Mouse (Mus musculus) liver, embryonic 11.5 days (tissue): Measurements from ENCODE around the gene Rsc1a1. TPM values are rescaled to one million over a fixed set of nuclear protein-coding genes. Genes with fewer than 3 reads are reported as not detected.
A peak's percentile ranks its signal among the peaks of the same experiment; 100 is the strongest.

Source experiments
- ATAC-seq: fragments of 200-750 bp; cut with Nextera tagmentation; replicated peaks from 2 replicates; pipeline ENCODE4 v1.8.0; 2017; ENCODE audit warnings: moderate number of reproducible peaks, mild to moderate bottlenecking, moderate TSS enrichment, moderate library complexity; ENCODE audit not compliant: low FRiP score
- DNase-seq: peaks from one replicate; pipeline ENCODE4 v3.0.0-alpha.2; 2017; ENCODE audit warnings: low spot score
- H3K27ac ChIP-seq: fragments of 300-500 bp; sonication (generic); 2 replicates; pipeline ENCODE4 v1.5.1; 2014; ENCODE audit warnings: mild to moderate bottlenecking, low read depth, low read length, control low read depth
- H3K27me3 ChIP-seq: fragments of 300-500 bp; sonication (generic); replicated peaks from 2 replicates; pipeline ENCODE4 v1.6.1; 2014; ENCODE audit warnings: low read length, mixed read lengths; ENCODE audit not compliant: control insufficient read depth, insufficient read depth
- H3K36me3 ChIP-seq: fragments of 300-500 bp; sonication (generic); 2 replicates; pipeline ENCODE4 v1.6.1; 2014; ENCODE audit warnings: mild to moderate bottlenecking, low read length, moderate library complexity, mixed read lengths; ENCODE audit not compliant: control insufficient read depth, insufficient read depth
- H3K4me1 ChIP-seq: fragments of 300-500 bp; sonication (generic); replicated peaks from 2 replicates; pipeline ENCODE4 v1.6.1; 2014; ENCODE audit warnings: low read length, mixed read lengths; ENCODE audit not compliant: control insufficient read depth, insufficient read depth
- H3K4me2 ChIP-seq: fragments of 300-500 bp; sonication (generic); 2 replicates; pipeline ENCODE4 v1.6.1; 2014; ENCODE audit warnings: mild to moderate bottlenecking, control low read depth, moderate library complexity
- H3K4me3 ChIP-seq: fragments of 300-500 bp; sonication (generic); 2 replicates; pipeline ENCODE4 v1.5.1; 2014; ENCODE audit warnings: low read depth, low read length, control low read depth
- H3K9ac ChIP-seq: fragments of 300-500 bp; sonication (generic); 2 replicates; pipeline ENCODE4 v1.6.1; 2014; ENCODE audit warnings: low read depth, low read length, control low read depth
- H3K9me3 ChIP-seq: fragments of 300-500 bp; sonication (generic); 2 replicates; pipeline ENCODE4 v1.6.1; 2016; ENCODE audit warnings: low read length, inconsistent platforms, mixed read lengths; ENCODE audit not compliant: control insufficient read depth
- WGBS: fragments of 180-500 bp; shearing (Covaris S2); extraction: QIAGEN DNeasy Blood & Tissue Kit; methylation state at CpG from one replicate; pipeline ENCODE4 v1.1.7; 2014; 5-methylcytosine and 5-hydroxymethylcytosine counted together
- polyA plus RNA-seq: library from polyadenylated mRNA; unstranded; fragments of >200 nt; fragmentation: Nextera tagmentation; extraction: Ambion mirVana; gene quantifications from 2 replicates; pipeline ENCODE4 v1.2.1, GENCODE M21; 2014

Gene Rsc1a1
- polyA plus RNA-seq = 2.7 TPM in 1 of 2 replicates, not detected in the other

DNA sequence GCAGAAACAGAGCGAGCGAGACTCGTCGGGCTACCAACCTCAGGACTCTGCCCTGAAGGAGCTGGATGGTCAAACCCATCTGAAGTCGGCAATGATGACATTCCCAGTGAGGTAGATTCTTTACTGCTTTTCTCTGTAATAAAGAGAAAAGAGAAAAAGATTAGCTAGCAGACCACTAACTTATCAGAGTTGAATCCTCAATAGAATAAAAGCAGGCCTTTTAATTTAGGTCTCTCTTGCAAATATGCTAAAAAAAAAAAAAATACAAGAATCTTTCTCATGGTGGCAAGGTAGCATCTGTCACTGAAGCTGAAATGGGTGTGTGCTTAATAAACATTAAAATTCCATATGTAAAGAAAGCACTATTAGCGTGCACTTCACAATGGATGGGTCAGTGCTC is at the start of gene Rsc1a1:
Gene Rsc1a1, minus strand, starts transcription at position 101 of the 400 bp plus-strand sequence.
- Histone ChIP-seq H3K36me3 (peaks cover 36% of the 10 kb centered on the region), H3K27ac (no peak within 1 kb of the TSS), H3K4me3 (no peak within 1 kb of the TSS), H3K4me2 (no peak within 1 kb of the TSS), H3K4me1 (peaks cover 9% of the 10 kb centered on the region; the same call in 1 of the 2 replicates), H3K9ac (no peak within 1 kb of the TSS), H3K27me3 (no peaks in the 10 kb centered on the region), H3K9me3 (no peaks in the 10 kb centered on the region)
- DNase-seq (no peak), ATAC-seq (no peak)
- 96% methylated on average over 6 of the region's 6 CpGs for WGBS

DNA sequence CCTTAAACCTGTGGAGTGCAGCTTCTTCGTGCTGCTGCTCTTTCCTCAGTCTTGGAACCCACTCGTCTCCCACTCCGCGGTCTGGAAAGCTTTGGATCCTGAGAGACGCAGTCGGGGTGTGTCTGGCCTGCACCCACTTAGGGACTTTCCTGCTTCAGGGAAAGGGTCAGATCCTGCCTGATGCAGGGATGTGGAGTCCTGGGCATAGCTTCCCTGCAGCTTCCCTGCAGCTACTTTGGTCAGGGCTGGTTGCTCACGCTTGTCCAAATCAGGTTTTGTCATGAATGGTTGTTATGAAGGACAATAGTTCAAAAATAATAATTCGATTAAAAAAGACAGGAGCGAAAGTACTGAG is 49.8 kb upstream of the Rsc1a1 start:
- Histone ChIP-seq H3K9me3 (no peaks in the 10 kb centered on the region), H3K9ac (no peak overlapping the region)
- no peak; the same call in 1 of the 2 replicates for ATAC-seq

DNA sequence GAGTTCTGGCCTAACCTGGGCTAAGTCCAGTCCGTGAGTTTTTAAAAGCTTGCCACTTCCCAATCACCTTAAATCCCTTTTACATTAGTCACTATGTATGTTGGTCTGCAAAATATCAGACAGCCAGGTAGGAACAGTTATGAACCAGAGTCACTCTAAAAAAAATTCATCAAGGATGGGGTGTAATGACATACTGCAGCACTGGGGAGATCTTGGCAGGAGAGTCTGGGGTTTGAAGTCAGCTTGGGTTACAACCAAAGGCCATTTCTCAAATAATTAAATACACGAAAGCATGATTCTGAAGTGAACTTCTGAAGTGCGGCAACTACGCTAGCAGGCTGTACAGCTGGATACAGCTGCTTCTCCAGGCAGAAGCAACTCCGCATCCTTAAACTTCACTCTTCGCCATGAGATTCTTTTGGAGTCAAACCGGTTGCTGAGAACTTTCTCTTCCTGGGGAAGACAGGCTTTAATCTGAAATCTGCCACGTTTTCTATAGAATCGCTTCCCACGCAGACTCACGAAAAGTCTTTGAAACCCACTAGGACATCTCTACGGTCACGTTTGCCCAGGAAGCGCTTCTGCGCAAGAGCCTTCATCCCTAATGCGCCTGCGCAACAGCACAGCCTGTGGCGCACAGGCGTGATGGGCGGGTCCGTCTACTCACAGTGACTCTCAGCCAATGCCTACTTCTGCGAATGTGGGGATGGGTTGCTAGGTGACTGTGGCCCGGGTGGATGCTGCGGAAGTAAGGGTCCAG is 49.2 kb upstream of the Rsc1a1 start:
- Histone ChIP-seq H3K4me1 (peaks cover 8% of the 10 kb centered on the region), H3K4me3 (peak overlapping the region; percentile 41), H3K27me3 (no peaks in the 10 kb centered on the region), H3K36me3 (no peaks in the 10 kb centered on the region), H3K4me2 (peak overlapping the region; percentile 66), H3K9me3 (no peaks in the 10 kb centered on the region), H3K9ac (peak overlapping the region; percentile 55; the same call in 1 of the 2 replicates), H3K27ac (0 out of 2 replicates have a peak overlapping the region, but pooled peaks have one; percentile 1)
- WGBS = 11% methylated on average over 24 of the region's 24 CpGs
- DNase-seq = peak; percentile 83
- peak; percentile 95 for ATAC-seq

More for the DNA sequence above, 49.8 kb upstream of the Rsc1a1 start:
- no peaks in the 10 kb centered on the region for H3K27me3 ChIP-seq
- no peak for DNase-seq
- no peak overlapping the region for H3K27ac ChIP-seq
- no peaks in the 10 kb centered on the region for H3K36me3 ChIP-seq
- whole genome bisulfite sequencing = 30% methylated on average over 9 of the region's 9 CpGs
- peak overlapping the region; percentile 66 for H3K4me2 ChIP-seq
- H3K4me1 ChIP-seq = peaks cover 8% of the 10 kb centered on the region
- peak overlapping the region; percentile 41; the same call in 1 of the 2 replicates for H3K4me3 ChIP-seq

DNA sequence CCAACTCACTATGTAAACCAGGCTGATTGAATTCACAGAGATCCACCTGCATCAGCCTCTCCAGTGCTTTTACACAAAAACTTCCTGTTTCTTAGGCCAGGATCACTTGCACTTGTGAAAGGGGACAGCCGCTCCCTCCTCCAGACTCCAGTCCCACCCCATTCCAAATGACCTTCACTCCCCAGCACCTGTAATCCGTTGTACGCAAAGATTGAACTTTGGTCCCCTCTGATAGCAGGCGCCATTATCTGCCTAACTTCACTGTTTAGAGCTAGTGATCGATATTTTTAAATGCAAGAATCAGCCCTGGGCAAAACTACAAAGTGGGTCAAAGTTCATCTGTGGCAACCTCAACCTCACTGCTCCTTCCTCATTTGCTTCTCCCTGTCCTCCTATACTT is 46.4 kb upstream of the Rsc1a1 start:
- Histone ChIP-seq H3K4me2 (no peak overlapping the region), H3K27ac (peak overlapping the region; percentile 36; the same call in 1 of the 2 replicates), H3K4me3 (no peak overlapping the region), H3K4me1 (peaks cover 8% of the 10 kb centered on the region), H3K27me3 (no peaks in the 10 kb centered on the region), H3K36me3 (no peaks in the 10 kb centered on the region), H3K9ac (no peak overlapping the region), H3K9me3 (no peaks in the 10 kb centered on the region)
- WGBS = 58% methylated on average over 5 of the region's 5 CpGs
- ATAC-seq (no peak), DNase-seq (no peak)

DNA sequence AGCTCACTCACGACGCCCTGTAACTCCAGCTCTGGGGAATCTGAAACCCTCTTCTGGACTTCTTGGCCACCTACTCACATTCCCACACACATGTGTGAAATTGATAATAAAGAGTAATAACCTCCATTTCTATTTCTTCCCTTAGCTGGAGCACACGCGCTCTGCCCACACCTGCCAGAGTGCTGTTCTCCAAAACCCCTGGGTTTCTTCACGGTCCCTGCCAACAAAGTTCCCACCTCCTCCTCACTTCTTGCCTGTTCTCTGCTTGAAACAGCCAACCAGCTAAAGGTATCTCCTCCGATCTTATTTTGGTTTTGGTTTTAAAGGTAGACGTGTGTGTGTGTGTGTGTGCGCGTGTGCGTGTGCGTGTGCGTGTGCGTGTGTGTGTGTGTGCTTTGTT is 45.0 kb upstream of the Rsc1a1 start:
- ATAC-seq (no peak), DNase-seq (no peak)
- H3K4me3 ChIP-seq = no peak overlapping the region
- H3K4me2 ChIP-seq = no peak overlapping the region
- H3K27ac ChIP-seq = no peak overlapping the region
- H3K4me1 ChIP-seq = peaks cover 10% of the 10 kb centered on the region
- 86% methylated on average over 13 of the region's 13 CpGs for WGBS
- no peak overlapping the region for H3K9ac ChIP-seq
- H3K27me3 ChIP-seq = no peaks in the 10 kb centered on the region
- no peaks in the 10 kb centered on the region for H3K36me3 ChIP-seq
- no peaks in the 10 kb centered on the region for H3K9me3 ChIP-seq

- Histone ChIP-seq H3K36me3 (no peaks in the 10 kb centered on the region), H3K4me1 (peaks cover 6% of the 10 kb centered on the region; the same call in 1 of the 2 replicates), H3K27ac (0 out of 2 replicates have a peak overlapping the region, but pooled peaks have one; percentile 13), H3K4me3 (no peak overlapping the region), H3K27me3 (no peaks in the 10 kb centered on the region), H3K9ac (no peak overlapping the region), H3K4me2 (no peak overlapping the region), H3K9me3 (no peaks in the 10 kb centered on the region)
- 78% methylated on average over 3 of the region's 3 CpGs for WGBS
- ATAC-seq (no peak), DNase-seq (no peak)
These were observed 43.9 kb upstream of the Rsc1a1 start for GRCm38 (mm10) chr4:141729266-141729665.

DNA sequence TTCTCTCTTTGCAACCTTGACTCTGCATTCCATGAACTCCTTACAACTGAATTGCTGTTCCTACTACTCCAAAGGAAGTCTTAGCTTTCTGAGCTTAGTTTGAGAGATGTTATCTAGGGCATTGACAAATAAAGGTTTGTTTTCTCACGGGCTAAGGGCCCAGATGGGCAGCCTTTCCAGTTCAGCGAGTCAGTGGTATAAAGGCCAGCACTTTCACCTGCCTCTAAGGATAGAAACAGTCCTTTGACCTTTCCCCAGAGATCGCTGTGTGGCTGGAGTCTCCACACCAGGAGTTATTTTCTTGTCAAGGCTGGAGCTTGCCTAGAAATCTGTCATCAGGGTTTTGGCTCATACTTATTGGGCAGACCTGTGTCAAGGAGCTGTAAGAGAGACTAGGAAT is 40.3 kb upstream of the Rsc1a1 start:
- Histone ChIP-seq H3K9me3 (no peaks in the 10 kb centered on the region), H3K27ac (no peak overlapping the region), H3K4me1 (peaks cover 21% of the 10 kb centered on the region), H3K27me3 (no peaks in the 10 kb centered on the region), H3K4me2 (no peak overlapping the region), H3K36me3 (peaks cover 1% of the 10 kb centered on the region; the same call in 1 of the 2 replicates), H3K9ac (no peak overlapping the region), H3K4me3 (no peak overlapping the region)
- WGBS = 51% methylated on average over 3 of the region's 3 CpGs
- ATAC-seq (no peak), DNase-seq (no peak)

DNA sequence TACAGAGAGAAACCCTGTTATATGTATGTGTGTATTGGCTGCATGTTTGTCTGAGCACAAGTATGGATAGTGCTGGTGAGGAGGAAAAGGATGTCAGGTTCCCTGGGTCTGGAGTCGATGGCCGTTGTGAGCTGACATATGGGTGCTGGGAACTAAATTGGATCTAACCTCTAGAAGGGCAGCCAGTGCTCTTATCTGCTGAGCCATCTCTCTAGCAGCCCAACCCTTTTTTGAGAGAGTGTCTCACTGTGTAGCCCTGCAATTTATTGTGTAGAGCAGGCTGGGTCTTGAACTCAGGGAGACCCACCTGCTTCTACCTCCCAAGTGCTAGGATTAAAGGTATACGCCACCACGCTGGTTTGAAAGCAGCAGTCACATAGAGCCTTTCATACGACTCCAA is 39.9 kb upstream of the Rsc1a1 start:
- no peak for DNase-seq
- 75% methylated on average over 5 of the region's 5 CpGs for WGBS

GRCm38 (mm10) chr4:141724594-141724993 is 39.2 kb upstream of the Rsc1a1 start:
- no peaks in the 10 kb centered on the region for H3K9me3 ChIP-seq
- 54% methylated on average over 11 of the region's 11 CpGs for WGBS
- H3K4me1 ChIP-seq = peaks cover 26% of the 10 kb centered on the region

More for the DNA sequence above, 39.9 kb upstream of the Rsc1a1 start:
- ATAC-seq = no peak
- Histone ChIP-seq H3K4me3 (no peak overlapping the region), H3K36me3 (peaks cover 4% of the 10 kb centered on the region), H3K9me3 (no peaks in the 10 kb centered on the region), H3K27ac (no peak overlapping the region; the same call in 1 of the 2 replicates), H3K4me2 (no peak overlapping the region), H3K27me3 (no peaks in the 10 kb centered on the region), H3K4me1 (peaks cover 21% of the 10 kb centered on the region), H3K9ac (no peak overlapping the region)

More at GRCm38 (mm10) chr4:141724594-141724993, 39.2 kb upstream of the Rsc1a1 start:
- H3K4me3 ChIP-seq = no peak overlapping the region
- no peaks in the 10 kb centered on the region for H3K27me3 ChIP-seq
- H3K27ac ChIP-seq = no peak overlapping the region; the same call in 1 of the 2 replicates
- H3K4me2 ChIP-seq = peak overlapping the region; percentile 6; the same call in 1 of the 2 replicates
- DNase-seq = no peak
- no peak overlapping the region for H3K9ac ChIP-seq
- no peak for ATAC-seq
- peaks cover 10% of the 10 kb centered on the region for H3K36me3 ChIP-seq
